Mouse (Mus musculus): ENCODE measurements around the gene Shld1.

GRCm38 (mm10) chr2:132701451-132701886 is 14.7 kb downstream of the Shld1 start:
- peak; percentile 70 for TF ChIP-seq CTCF (IDR thresholded peaks at IDR 0.05; ENCODE audit: borderline replicate concordance, insufficient read depth, low read depth, low read length)
- no peak for TF ChIP-seq POLR2A (IDR thresholded peaks at IDR 0.05; ENCODE audit: borderline replicate concordance, insufficient read depth, low read length)

Measured in cerebellum, adult 2 months (tissue).